ENCODE assay signal across 8 mouse cellular contexts in genomic region chr2:84916548-84917320, GRCm38 (mm10). TPM values are rescaled to one million over a fixed set of nuclear protein-coding genes. Genes with fewer than 3 reads are reported as not detected.
DNase-seq lines count a peak whose midpoint lies in the region; ATAC-seq and TF ChIP-seq lines count a peak whose summit lies in the region.

No protein-coding gene starts in this region.

- H3K9me3 ChIP-seq in neural tube, embryonic 13.5 days, result no peaks in the 10 kb centered on the region
- no peaks in the 10 kb centered on the region for H3K9me3 ChIP-seq in neural tube, embryonic 15.5 days (replicated peaks)
- no peaks in the 10 kb centered on the region for H3K9me3 ChIP-seq in heart, embryonic 12.5 days (replicated peaks)
- no peaks in the 10 kb centered on the region for H3K9me3 ChIP-seq in kidney, postnatal 0 days (replicated peaks; ENCODE audit: low read length)
- H3K9me3 ChIP-seq in forebrain, embryonic 16.5 days (ENCODE audit: control insufficient read depth, low read length), result no peaks in the 10 kb centered on the region

- H3K27ac ChIP-seq in neural tube, embryonic 13.5 days (replicated peaks), result 0 out of 2 replicates have a peak overlapping the region, but pooled peaks have one; percentile 23
- H3K27ac ChIP-seq in neural tube, embryonic 15.5 days (replicated peaks), result no peak overlapping the region
- peak overlapping the region; percentile 63 for H3K27ac ChIP-seq in heart, embryonic 12.5 days (ENCODE audit: poor library complexity, severe bottlenecking)
- H3K27ac ChIP-seq in kidney, postnatal 0 days, result peak overlapping the region; percentile 37; the same call in 1 of the 2 replicates
- no peak overlapping the region for H3K27ac ChIP-seq in forebrain, embryonic 16.5 days (ENCODE audit: low read length)

- no peak overlapping the region for H3K4me2 ChIP-seq in neural tube, embryonic 13.5 days
- H3K4me2 ChIP-seq in neural tube, embryonic 15.5 days, result no peak overlapping the region
- no peak overlapping the region for H3K4me2 ChIP-seq in heart, embryonic 12.5 days
- no peak overlapping the region for H3K4me2 ChIP-seq in kidney, postnatal 0 days (ENCODE audit: low read length)
- H3K4me2 ChIP-seq in forebrain, embryonic 16.5 days (ENCODE audit: low read length), result no peak overlapping the region

- WGBS in neural tube, embryonic 13.5 days, result 83% methylated on average over 8 of the region's 8 CpGs
- 90% methylated on average over 8 of the region's 8 CpGs for WGBS in neural tube, embryonic 15.5 days
- 53% methylated on average over 8 of the region's 8 CpGs for WGBS in heart, embryonic 12.5 days
- 57% methylated on average over 8 of the region's 8 CpGs for WGBS in kidney, postnatal 0 days
- 90% methylated on average over 8 of the region's 8 CpGs for WGBS in forebrain, embryonic 16.5 days

- H3K27me3 ChIP-seq in neural tube, embryonic 13.5 days, result no peaks in the 10 kb centered on the region
- no peaks in the 10 kb centered on the region for H3K27me3 ChIP-seq in neural tube, embryonic 15.5 days (replicated peaks)
- no peaks in the 10 kb centered on the region for H3K27me3 ChIP-seq in heart, embryonic 12.5 days (replicated peaks)
- H3K27me3 ChIP-seq in kidney, postnatal 0 days (ENCODE audit: insufficient read depth, low read length), result no peaks in the 10 kb centered on the region
- H3K27me3 ChIP-seq in forebrain, embryonic 16.5 days (replicated peaks; ENCODE audit: control insufficient read depth, insufficient read depth, low read length), result no peaks in the 10 kb centered on the region

- no peak overlapping the region for H3K4me3 ChIP-seq in neural tube, embryonic 13.5 days
- H3K4me3 ChIP-seq in neural tube, embryonic 15.5 days (replicated peaks), result no peak overlapping the region
- no peak overlapping the region for H3K4me3 ChIP-seq in heart, embryonic 12.5 days
- no peak overlapping the region for H3K4me3 ChIP-seq in kidney, postnatal 0 days (replicated peaks; ENCODE audit: low read depth, low read length)
- H3K4me3 ChIP-seq in forebrain, embryonic 16.5 days (replicated peaks; ENCODE audit: low read length), result no peak overlapping the region

- no peaks in the 10 kb centered on the region for H3K36me3 ChIP-seq in neural tube, embryonic 13.5 days
- no peaks in the 10 kb centered on the region for H3K36me3 ChIP-seq in neural tube, embryonic 15.5 days
- no peaks in the 10 kb centered on the region for H3K36me3 ChIP-seq in heart, embryonic 12.5 days
- H3K36me3 ChIP-seq in kidney, postnatal 0 days (ENCODE audit: insufficient read depth, low read length), result no peaks in the 10 kb centered on the region
- H3K36me3 ChIP-seq in forebrain, embryonic 16.5 days (ENCODE audit: control insufficient read depth, insufficient read depth), result no peaks in the 10 kb centered on the region

- peak; percentile 75 for DNase-seq in kidney, postnatal 0 days (ENCODE audit: low spot score)
- no peak for DNase-seq in frontal cortex, postnatal 10 days (ENCODE audit: low spot score in 2 of 2)
- no peak for DNase-seq in layer of hippocampus, postnatal 25 days (ENCODE audit: extremely low spot score in 1 of 2, low spot score in 1 of 2)

- no peak for ATAC-seq in neural tube, embryonic 13.5 days (ENCODE audit: low read depth)
- ATAC-seq in neural tube, embryonic 15.5 days (ENCODE audit: low FRiP score), result no peak
- ATAC-seq in heart, embryonic 12.5 days (ENCODE audit: insufficient number of reproducible peaks, low FRiP score), result peak; percentile 58
- ATAC-seq in kidney, postnatal 0 days (replicated peaks; ENCODE audit: low FRiP score, low read depth), result no peak
- 0 out of 2 replicates have a peak, but pooled peaks have one; percentile 20 for ATAC-seq in megakaryocyte progenitor cell, adult 5-6 weeks (replicated peaks; ENCODE audit: poor library complexity)
- ATAC-seq in forebrain, embryonic 16.5 days, result no peak

- no peak for TF ChIP-seq CTCF in kidney, postnatal 0 days (IDR thresholded peaks at IDR 0.05; ENCODE audit: low read depth)

- no peak overlapping the region for H3K9ac ChIP-seq in neural tube, embryonic 13.5 days
- H3K9ac ChIP-seq in neural tube, embryonic 15.5 days (replicated peaks), result no peak overlapping the region
- H3K9ac ChIP-seq in heart, embryonic 12.5 days, result no peak overlapping the region
- no peak overlapping the region for H3K9ac ChIP-seq in kidney, postnatal 0 days (ENCODE audit: low read depth, low read length)
- H3K9ac ChIP-seq in forebrain, embryonic 16.5 days (replicated peaks; ENCODE audit: low read depth, low read length), result no peak overlapping the region

- no peaks in the 10 kb centered on the region for H3K4me1 ChIP-seq in neural tube, embryonic 13.5 days (replicated peaks)
- no peaks in the 10 kb centered on the region for H3K4me1 ChIP-seq in neural tube, embryonic 15.5 days
- peaks cover 35% of the 10 kb centered on the region for H3K4me1 ChIP-seq in heart, embryonic 12.5 days (replicated peaks)
- H3K4me1 ChIP-seq in kidney, postnatal 0 days (replicated peaks; ENCODE audit: insufficient read depth, low read length), result no peaks in the 10 kb centered on the region
- H3K4me1 ChIP-seq in forebrain, embryonic 16.5 days (replicated peaks; ENCODE audit: control insufficient read depth, insufficient read depth, low read length), result no peaks in the 10 kb centered on the region

RNA-seq across cellular contexts. Expression of gene Slc43a3, which starts 19.6 kb away (rescaled TPM):
- 8.6 and 11.2 TPM in 2 replicates for polyA plus RNA-seq in neural tube, embryonic 13.5 days (2015; fragmentation: Nextera tagmentation; extraction: Ambion mirVana)
- 5.7 and 15.2 TPM in 2 replicates for polyA plus RNA-seq in neural tube, embryonic 15.5 days (2015; fragmentation: Nextera tagmentation; extraction: Ambion mirVana)
- polyA plus RNA-seq in heart, embryonic 12.5 days (2016; fragmentation: Nextera tagmentation; extraction: Ambion mirVana), result 33.6 and 35.0 TPM in 2 replicates
- 36.7 and 41.4 TPM in 2 replicates for polyA plus RNA-seq in kidney, postnatal 0 days (2015; fragmentation: Nextera tagmentation; extraction: Ambion mirVana)
- total RNA-seq in megakaryocyte progenitor cell, adult 5-6 weeks (2015), result 111 and 119 TPM in 2 replicates
- total RNA-seq in megakaryocyte progenitor cell, adult 5-6 weeks (2017), result 94.2 and 94.7 TPM in 2 replicates
- 6.6 and 7.2 TPM in 2 replicates for polyA plus RNA-seq in forebrain, embryonic 16.5 days (2015; fragmentation: Nextera tagmentation; extraction: Ambion mirVana)
- under 1 TPM; 0.82 to 0.98 TPM for total RNA-seq in layer of hippocampus, postnatal 25 days (2021)

RNA-seq across cellular contexts. Expression of gene Rtn4rl2, which starts 30.2 kb away (rescaled TPM):
- polyA plus RNA-seq in neural tube, embryonic 13.5 days (2015; fragmentation: Nextera tagmentation; extraction: Ambion mirVana), result 6.8 and 7.1 TPM in 2 replicates
- 3.6 and 3.9 TPM in 2 replicates for polyA plus RNA-seq in neural tube, embryonic 15.5 days (2015; fragmentation: Nextera tagmentation; extraction: Ambion mirVana)
- 0.67 and 1.2 TPM in 2 replicates for polyA plus RNA-seq in heart, embryonic 12.5 days (2016; fragmentation: Nextera tagmentation; extraction: Ambion mirVana)
- 1.1 and 1.3 TPM in 2 replicates for polyA plus RNA-seq in kidney, postnatal 0 days (2015; fragmentation: Nextera tagmentation; extraction: Ambion mirVana)
- total RNA-seq in megakaryocyte progenitor cell, adult 5-6 weeks (2015), result not detected in 2 replicates
- not detected in 2 replicates for total RNA-seq in megakaryocyte progenitor cell, adult 5-6 weeks (2017)
- polyA plus RNA-seq in forebrain, embryonic 16.5 days (2015; fragmentation: Nextera tagmentation; extraction: Ambion mirVana), result 9.8 and 11.4 TPM in 2 replicates
- 10 to 100 TPM; 92.3 to 94.5 TPM for total RNA-seq in layer of hippocampus, postnatal 25 days (2021)

Comparison
In these comparisons a context has a peak if more than half of its experiments do, and no peak if none do; other contexts are left out.
1. H3K27ac ChIP-seq: peak in neural tube, embryonic 13.5 days (single experiment), heart, embryonic 12.5 days (single experiment) and kidney, postnatal 0 days (single experiment); none in neural tube, embryonic 15.5 days (single experiment) and forebrain, embryonic 16.5 days (single experiment).
2. ATAC-seq: peak in heart, embryonic 12.5 days (single experiment) and megakaryocyte progenitor cell, adult 5-6 weeks (single experiment); none in neural tube, embryonic 13.5 days (single experiment), neural tube, embryonic 15.5 days (single experiment), kidney, postnatal 0 days (single experiment) and forebrain, embryonic 16.5 days (single experiment).